Comparison of ENCODE assay signal across 8 mouse cellular contexts in the genomic region with DNA sequence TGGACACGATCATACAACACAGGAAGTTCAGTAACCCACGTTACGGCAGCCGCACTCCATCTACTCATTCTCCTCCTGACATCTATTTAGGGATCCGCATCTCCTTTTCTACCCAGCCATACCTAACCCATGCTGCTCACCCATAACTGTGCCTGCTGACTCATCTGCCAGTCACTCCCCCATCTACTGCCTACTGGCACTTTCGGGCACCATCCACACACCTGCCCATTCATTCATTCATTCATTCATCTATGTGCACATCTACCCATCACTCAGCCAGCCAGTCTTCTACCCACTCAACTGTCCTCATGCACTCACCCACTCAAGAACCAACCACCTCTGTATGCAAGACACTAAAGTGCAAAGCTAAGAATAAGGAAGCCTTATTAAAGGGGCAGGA.
"Had no signal": no experiment of that assay in that cellular context is flagged by ENCODE, and none has a peak within 500 bp of the region (broad histone marks: within the 10 kb centered on the region; RNA-seq: fewer than 3 reads in every experiment).

No protein-coding gene starts in this region.

- DNase-seq: kidney, adult 11 months; kidney, adult 9 months; kidney, postnatal 14 days; lung, adult 2 months; lung, postnatal 36 days; midbrain, embryonic 14.5 days; thymus, postnatal 4 days had no signal

- ATAC-seq: lung, postnatal 0 days had no signal
